Mouse (Mus musculus): ENCODE results near the gene Myo18a.
"Not testable (repeated sequence)": the region's sequence is repeated elsewhere in the genome, so short reads cannot be mapped to it uniquely, and the experiment has no call there.

The Myo18a gene

GRCm38 (mm10) chr11:77762783-77763672, at the start of gene Myo18a:
Gene Myo18a (plus strand): TSS chr11:77763246.
- CTCF ChIA-PET: interaction anchor here (0.5 to 1.6 kb wide), 4 partner anchors 15 to 76 kb away, joined by 3 to 11 read pairs (median 4); no protein-coding TSS in a partner anchor

GRCm38 (mm10) chr11:77713736-77714135, 49.3 kb upstream of the Myo18a start:
- CTCF ChIA-PET: no interaction called here

- CTCF ChIA-PET: no interaction called here
Measured at GRCm38 (mm10) chr11:77719055-77719454, 44.0 kb upstream of the Myo18a start.

GRCm38 (mm10) chr11:77721389-77721788, 41.7 kb upstream of the Myo18a start:
- CTCF ChIA-PET: no interaction called here

GRCm38 (mm10) chr11:77724766-77725165, 38.3 kb upstream of the Myo18a start:
- CTCF ChIA-PET: no interaction called here

- CTCF ChIA-PET: no interaction called here
Measured at GRCm38 (mm10) chr11:77725183-77725582, 37.9 kb upstream of the Myo18a start, which contains the start of gene Cryba1. Gene Cryba1 (minus strand): TSS chr11:77725283.

GRCm38 (mm10) chr11:77728587-77728986, 34.5 kb upstream of the Myo18a start:
- CTCF ChIA-PET: no interaction called here

GRCm38 (mm10) chr11:77737289-77737688, 25.8 kb upstream of the Myo18a start:
- CTCF ChIA-PET: interaction anchor here (0.7 kb wide), 2 partner anchors 18 to 77 kb away, joined by 6 to 16 read pairs; no protein-coding TSS in a partner anchor

GRCm38 (mm10) chr11:77738555-77738954, 24.5 kb upstream of the Myo18a start:
- CTCF ChIA-PET: no interaction called here

- CTCF ChIA-PET: interaction anchor here (0.9 kb wide), 1 partner anchor 26 kb away, joined by 4 read pairs; no protein-coding TSS in a partner anchor
Measured at GRCm38 (mm10) chr11:77743966-77744365, 19.1 kb upstream of the Myo18a start.

- CTCF ChIA-PET: no interaction called here
Measured at GRCm38 (mm10) chr11:77746652-77747051, 16.4 kb upstream of the Myo18a start.

- CTCF ChIA-PET: not testable (repeated sequence)
Measured at GRCm38 (mm10) chr11:77747103-77747502, 15.9 kb upstream of the Myo18a start.

GRCm38 (mm10) chr11:77748996-77749395, 14.1 kb upstream of the Myo18a start:
- CTCF ChIA-PET: no interaction called here

GRCm38 (mm10) chr11:77752525-77752924, 10.5 kb upstream of the Myo18a start:
- CTCF ChIA-PET: no interaction called here

GRCm38 (mm10) chr11:77753469-77753868, 9.6 kb upstream of the Myo18a start:
- CTCF ChIA-PET: no interaction called here

GRCm38 (mm10) chr11:77760031-77760430, 3.0 kb upstream of the Myo18a start:
- CTCF ChIA-PET: no interaction called here

GRCm38 (mm10) chr11:77763673-77764340, 761 bp downstream of the Myo18a start:
- CTCF ChIA-PET: interaction anchor here (0.6 to 1.6 kb wide), 2 partner anchors 16 to 52 kb away, joined by 5 to 11 read pairs; no protein-coding TSS in a partner anchor

GRCm38 (mm10) chr11:77764694-77765458, 1.8 kb downstream of the Myo18a start:
- CTCF ChIA-PET: interaction anchor here (0.6 to 0.9 kb wide), 3 partner anchors 9 to 1492 kb away, joined by 3 read pairs; no protein-coding TSS in a partner anchor

- CTCF ChIA-PET: no interaction called here
Measured at GRCm38 (mm10) chr11:77765459-77765777, 2.4 kb downstream of the Myo18a start.

- CTCF ChIA-PET: interaction anchor here (0.6 to 0.7 kb wide), 2 partner anchors 18 to 1520 kb away, joined by 3 to 5 read pairs; no protein-coding TSS in a partner anchor
Measured at GRCm38 (mm10) chr11:77766351-77767001, 3.4 kb downstream of the Myo18a start.

- CTCF ChIA-PET: interaction anchor here (0.6 kb wide), 2 partner anchors 13 to 371 kb away, joined by 3 to 4 read pairs; no protein-coding TSS in a partner anchor
Measured at GRCm38 (mm10) chr11:77769496-77769895, 6.5 kb downstream of the Myo18a start.
